Mouse (Mus musculus): Measurements from ENCODE around the gene Neu3. TPM values are rescaled to one million over a fixed set of nuclear protein-coding genes. Genes with fewer than 3 reads are reported as not detected.
"Not testable (repeated sequence)": the region's sequence is repeated elsewhere in the genome, so short reads cannot be mapped to it uniquely, and the experiment has no call there.

Neu3 gene
- polyA plus RNA-seq, 2 experiments = 3.0 to 3.2 TPM

DNA sequence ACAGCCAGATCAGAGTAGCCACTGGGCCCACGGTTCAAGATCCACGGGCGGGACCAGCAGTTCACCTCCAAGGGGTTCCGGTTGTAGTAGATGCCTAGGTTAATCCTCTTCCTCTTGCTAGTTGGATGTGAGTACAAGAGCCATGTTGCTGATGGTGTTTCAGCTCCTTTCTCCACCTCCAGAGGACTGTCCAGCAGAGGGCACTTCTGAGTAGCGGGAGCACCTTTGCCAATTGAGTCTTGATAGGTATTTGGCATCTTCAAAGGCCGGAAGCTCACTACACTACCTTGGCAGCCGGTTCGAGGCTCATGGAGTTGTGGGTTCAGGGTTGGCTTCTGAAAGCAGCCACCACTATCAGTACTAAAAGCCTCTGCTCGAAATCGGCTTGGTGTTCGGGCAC lies 14.8 kb downstream of the Neu3 start:
- no peaks in the 10 kb centered on the region for H3K9me3 ChIP-seq (ENCODE audit: control insufficient read depth, low read length)
- WGBS = 90% methylated on average over 11 of the region's 11 CpGs
- no peak overlapping the region for H3K9ac ChIP-seq (ENCODE audit: low read depth, low read length, severe bottlenecking)
- 0 out of 2 replicates have a peak, but pooled peaks cover 6% of the 10 kb centered on the region for H3K36me3 ChIP-seq (ENCODE audit: control insufficient read depth, insufficient read depth, low read length)
- H3K4me1 ChIP-seq (ENCODE audit: control insufficient read depth, insufficient read depth, low read length) = no peaks in the 10 kb centered on the region
- no peak for ATAC-seq (ENCODE audit: low FRiP score, low read depth)
- DNase-seq (ENCODE audit: low spot score) = no peak
- no peaks in the 10 kb centered on the region for H3K27me3 ChIP-seq (ENCODE audit: control insufficient read depth, insufficient read depth, low read length)
- H3K4me2 ChIP-seq (replicated peaks; ENCODE audit: low read depth, low read length, severe bottlenecking) = no peak overlapping the region
- no peak overlapping the region for H3K4me3 ChIP-seq (replicated peaks; ENCODE audit: low read length)
- H3K27ac ChIP-seq (replicated peaks; ENCODE audit: low read depth, low read length) = no peak overlapping the region
- TF ChIP-seq POLR2A (IDR thresholded peaks at IDR 0.05; ENCODE audit: borderline replicate concordance, extremely low read depth, insufficient read depth, insufficient read length) = no peak

DNA sequence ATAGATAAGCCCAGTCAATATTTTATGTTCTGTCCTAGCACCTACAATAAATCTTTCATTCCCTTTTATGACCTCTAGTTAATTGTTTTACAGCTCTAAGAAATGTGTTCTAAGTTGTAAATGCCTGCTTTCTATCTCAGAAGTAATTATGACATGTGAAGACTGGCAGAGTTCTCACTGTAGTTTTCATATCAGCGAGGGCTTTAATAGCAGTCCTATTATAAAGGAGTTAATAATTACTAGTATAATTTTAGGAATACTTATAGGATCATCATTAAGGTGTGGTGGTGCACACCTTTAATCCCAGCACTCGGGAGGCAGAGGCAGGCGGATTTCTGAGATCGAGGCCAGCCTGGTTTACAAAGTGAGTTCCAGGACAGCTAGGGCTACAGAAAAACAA lies 16.6 kb downstream of the Neu3 start:
- Histone ChIP-seq H3K4me2 (replicated peaks; ENCODE audit: low read depth, low read length, severe bottlenecking) (no peak overlapping the region), H3K9me3 (ENCODE audit: control insufficient read depth, low read length) (no peaks in the 10 kb centered on the region), H3K4me3 (replicated peaks; ENCODE audit: low read length) (no peak overlapping the region), H3K9ac (ENCODE audit: low read depth, low read length, severe bottlenecking) (no peak overlapping the region), H3K27ac (replicated peaks; ENCODE audit: low read depth, low read length) (no peak overlapping the region), H3K27me3 (ENCODE audit: control insufficient read depth, insufficient read depth, low read length) (no peaks in the 10 kb centered on the region), H3K36me3 (ENCODE audit: control insufficient read depth, insufficient read depth, low read length) (0 out of 2 replicates have a peak, but pooled peaks cover 6% of the 10 kb centered on the region), H3K4me1 (ENCODE audit: control insufficient read depth, insufficient read depth, low read length) (no peaks in the 10 kb centered on the region)
- ATAC-seq (ENCODE audit: low FRiP score, low read depth) (no peak), DNase-seq (ENCODE audit: low spot score) (no peak)
- TF ChIP-seq POLR2A (IDR thresholded peaks at IDR 0.05; ENCODE audit: borderline replicate concordance, extremely low read depth, insufficient read depth, insufficient read length) = no peak
- WGBS = 76% methylated on average over 4 of the region's 4 CpGs

DNA sequence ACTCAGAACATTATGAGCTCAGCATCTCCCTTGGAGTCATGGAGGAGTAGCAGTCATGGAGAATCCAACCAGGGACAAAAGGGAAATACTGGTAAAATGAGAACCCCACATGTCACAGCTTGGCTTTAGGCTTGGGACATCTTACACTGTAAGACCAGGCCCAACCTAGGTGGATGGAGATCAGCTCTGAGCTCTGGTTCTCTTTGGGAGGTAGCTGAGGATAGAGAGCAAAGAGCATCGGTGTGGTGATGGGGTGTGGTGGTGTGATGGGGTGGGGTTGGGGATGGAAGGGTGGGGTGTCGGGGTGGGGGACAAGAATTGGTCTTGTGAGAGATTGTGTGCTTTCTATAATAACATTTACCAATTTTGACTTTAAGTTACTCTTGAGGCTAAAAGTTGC lies 17.4 kb downstream of the Neu3 start:
- Histone ChIP-seq H3K4me2 (replicated peaks; ENCODE audit: low read depth, low read length, severe bottlenecking) (no peak overlapping the region), H3K4me3 (replicated peaks; ENCODE audit: low read length) (no peak overlapping the region), H3K27me3 (ENCODE audit: control insufficient read depth, insufficient read depth, low read length) (no peaks in the 10 kb centered on the region), H3K9ac (ENCODE audit: low read depth, low read length, severe bottlenecking) (no peak overlapping the region), H3K36me3 (ENCODE audit: control insufficient read depth, insufficient read depth, low read length) (0 out of 2 replicates have a peak, but pooled peaks cover 6% of the 10 kb centered on the region), H3K27ac (replicated peaks; ENCODE audit: low read depth, low read length) (no peak overlapping the region), H3K4me1 (ENCODE audit: control insufficient read depth, insufficient read depth, low read length) (no peaks in the 10 kb centered on the region), H3K9me3 (ENCODE audit: control insufficient read depth, low read length) (no peaks in the 10 kb centered on the region)
- no peak for ATAC-seq (ENCODE audit: low FRiP score, low read depth)
- TF ChIP-seq POLR2A (IDR thresholded peaks at IDR 0.05; ENCODE audit: borderline replicate concordance, extremely low read depth, insufficient read depth, insufficient read length) = no peak
- DNase-seq (ENCODE audit: low spot score) = no peak
- WGBS = 88% methylated on average over 2 of the region's 2 CpGs

DNA sequence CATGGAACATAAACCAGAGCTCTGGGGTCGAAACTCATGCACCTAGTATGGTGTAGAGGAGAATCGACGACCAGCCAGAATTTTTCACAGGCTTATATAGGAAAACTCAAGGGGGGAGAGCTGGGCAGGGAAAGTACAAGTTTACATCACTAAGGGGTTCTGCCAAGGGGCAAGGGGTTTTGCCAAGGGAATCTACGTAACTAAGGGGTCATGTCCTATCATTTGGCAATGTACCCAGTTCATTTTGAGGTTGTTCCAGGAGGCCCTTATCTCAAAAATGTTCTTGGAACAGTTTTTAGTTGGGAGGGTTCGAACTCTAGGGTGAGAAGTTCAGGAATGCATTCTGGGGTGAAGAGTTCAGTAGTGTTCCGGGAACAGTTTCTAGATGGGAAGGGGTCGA lies 21.2 kb downstream of the Neu3 start:
- H3K27ac ChIP-seq (replicated peaks; ENCODE audit: low read depth, low read length); H3K9me3 ChIP-seq (ENCODE audit: control insufficient read depth, low read length); DNase-seq (ENCODE audit: low spot score); H3K9ac ChIP-seq (ENCODE audit: low read depth, low read length, severe bottlenecking); H3K4me2 ChIP-seq (replicated peaks; ENCODE audit: low read depth, low read length, severe bottlenecking); ATAC-seq (ENCODE audit: low FRiP score, low read depth); H3K36me3 ChIP-seq (ENCODE audit: control insufficient read depth, insufficient read depth, low read length); H3K4me1 ChIP-seq (ENCODE audit: control insufficient read depth, insufficient read depth, low read length); H3K27me3 ChIP-seq (ENCODE audit: control insufficient read depth, insufficient read depth, low read length); H3K4me3 ChIP-seq (replicated peaks; ENCODE audit: low read length): not testable (repeated sequence)
- WGBS = 70% methylated on average over 6 of the region's 7 CpGs

DNA sequence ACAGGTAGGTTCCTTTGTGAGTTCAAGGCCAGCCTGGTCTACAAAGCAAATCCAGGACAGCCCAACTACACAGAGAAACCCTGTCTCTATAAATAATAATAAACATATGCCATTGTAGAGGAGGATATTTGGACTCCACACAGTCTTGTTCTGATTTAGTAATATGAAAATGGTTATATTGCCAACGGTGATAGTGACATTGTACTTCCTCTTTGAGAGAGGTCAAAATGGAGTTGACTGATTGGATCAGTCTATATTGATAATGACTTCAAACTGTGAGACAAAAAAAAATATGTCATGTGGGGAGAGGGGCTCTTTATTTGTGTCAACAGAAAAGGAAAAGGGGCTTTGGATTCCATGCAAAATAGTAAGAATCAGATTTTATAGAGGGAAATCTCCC lies 22.9 kb downstream of the Neu3 start:
- TF ChIP-seq POLR2A (IDR thresholded peaks at IDR 0.05; ENCODE audit: borderline replicate concordance, extremely low read depth, insufficient read depth, insufficient read length) = no peak
- H3K27me3 ChIP-seq (ENCODE audit: control insufficient read depth, insufficient read depth, low read length) = no peaks in the 10 kb centered on the region
- H3K9me3 ChIP-seq (ENCODE audit: control insufficient read depth, low read length) = no peaks in the 10 kb centered on the region
- H3K9ac ChIP-seq (ENCODE audit: low read depth, low read length, severe bottlenecking) = no peak overlapping the region
- no peaks in the 10 kb centered on the region for H3K36me3 ChIP-seq (ENCODE audit: control insufficient read depth, insufficient read depth, low read length)
- H3K27ac ChIP-seq (replicated peaks; ENCODE audit: low read depth, low read length) = no peak overlapping the region
- ATAC-seq (ENCODE audit: low FRiP score, low read depth) = no peak
- DNase-seq (ENCODE audit: low spot score) = no peak
- no peak overlapping the region for H3K4me3 ChIP-seq (replicated peaks; ENCODE audit: low read length)
- 66% methylated on average over 1 of the region's 1 CpGs for WGBS
- H3K4me2 ChIP-seq (replicated peaks; ENCODE audit: low read depth, low read length, severe bottlenecking) = no peak overlapping the region
- H3K4me1 ChIP-seq (ENCODE audit: control insufficient read depth, insufficient read depth, low read length) = no peaks in the 10 kb centered on the region

DNA sequence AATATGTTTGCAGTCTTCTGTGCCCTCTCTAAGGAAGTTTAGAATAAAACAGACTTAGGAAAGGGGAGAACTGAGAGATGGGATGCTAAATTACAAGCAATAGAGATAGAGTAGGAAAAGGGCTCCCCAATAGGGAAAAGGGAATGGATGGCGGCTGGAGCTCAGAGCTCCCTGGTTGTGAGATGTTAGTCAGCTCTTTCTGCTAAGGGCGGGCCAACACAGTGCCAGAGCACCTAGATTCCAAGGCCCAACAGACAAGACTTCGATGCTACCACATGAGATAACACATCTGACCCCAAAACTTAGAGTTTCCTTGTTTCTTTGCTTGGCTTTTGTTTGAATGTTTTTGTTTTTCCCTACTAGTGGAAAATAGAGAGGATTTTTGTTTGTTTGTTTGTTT lies 24.2 kb downstream of the Neu3 start:
- ATAC-seq (ENCODE audit: low FRiP score, low read depth); H3K4me3 ChIP-seq (replicated peaks; ENCODE audit: low read length); H3K4me2 ChIP-seq (replicated peaks; ENCODE audit: low read depth, low read length, severe bottlenecking); H3K9me3 ChIP-seq (ENCODE audit: control insufficient read depth, low read length); H3K9ac ChIP-seq (ENCODE audit: low read depth, low read length, severe bottlenecking); H3K27me3 ChIP-seq (ENCODE audit: control insufficient read depth, insufficient read depth, low read length); H3K4me1 ChIP-seq (ENCODE audit: control insufficient read depth, insufficient read depth, low read length); DNase-seq (ENCODE audit: low spot score); H3K27ac ChIP-seq (replicated peaks; ENCODE audit: low read depth, low read length); H3K36me3 ChIP-seq (ENCODE audit: control insufficient read depth, insufficient read depth, low read length): not testable (repeated sequence)
- 88% methylated on average over 3 of the region's 3 CpGs for WGBS

Measured in limb, embryonic 14.5 days (tissue).